Mouse (Mus musculus): ENCODE results near the gene Megf11.

DNA sequence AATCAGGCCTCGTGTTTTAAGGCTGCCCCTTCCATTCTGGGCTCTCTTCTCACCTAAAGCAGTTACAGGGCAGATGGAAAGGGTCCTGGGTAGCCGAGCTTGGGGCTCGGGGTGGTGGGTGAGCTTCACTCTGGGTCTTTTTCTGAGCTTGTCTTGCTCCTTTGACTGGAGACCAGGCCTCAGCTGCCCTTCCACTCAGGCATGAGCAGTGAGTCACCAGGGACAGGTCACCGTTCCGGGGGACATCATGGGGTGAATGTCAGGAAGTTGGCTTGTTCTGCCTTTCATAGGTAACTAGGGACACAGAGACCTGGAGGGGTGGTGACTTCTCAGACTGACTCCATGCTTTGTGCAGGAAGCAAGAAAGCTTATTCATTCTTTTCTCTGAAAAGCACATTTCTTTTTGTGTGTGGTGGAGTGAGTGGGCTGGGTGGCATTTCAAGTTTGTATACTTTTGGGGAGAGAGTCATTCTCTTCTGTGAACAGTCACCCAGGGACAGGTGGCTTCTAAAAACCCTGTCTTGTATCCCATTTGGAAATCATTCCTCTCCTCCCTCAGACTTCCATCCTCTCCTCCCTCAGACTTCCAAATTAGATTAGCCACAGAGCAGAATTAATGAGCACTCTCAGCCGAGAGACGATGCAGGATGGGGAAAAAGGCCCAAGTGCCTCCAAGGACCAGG, 10.0 kb downstream of the Megf11 start:
- TF ChIP-seq CTCF (IDR thresholded peaks at IDR 0.05) (no peak), EP300 (IDR thresholded peaks at IDR 0.05; ENCODE audit: insufficient read depth, low read depth, low read length) (no peak)
